Mouse (Mus musculus) hindbrain, postnatal 0 days (tissue): ENCODE data around the gene Cenpf. TPM values are rescaled to one million over a fixed set of nuclear protein-coding genes. Genes with fewer than 3 reads are reported as not detected.

Experiments
- ATAC-seq: fragments of 200-750 bp; cut with Nextera tagmentation; 2 replicates; pipeline ENCODE4 v1.8.0; 2017; ENCODE audit warnings: mild to moderate bottlenecking, moderate TSS enrichment, moderate library complexity
- DNase-seq: peaks from one replicate; pipeline ENCODE4 v3.0.0-alpha.2; 2015; ENCODE audit warnings: low spot score
- H3K27ac ChIP-seq: fragments of 300-500 bp; sonication (generic); 2 replicates; pipeline ENCODE4 v1.5.1; 2014; ENCODE audit warnings: mild to moderate bottlenecking
- H3K27me3 ChIP-seq: fragments of 300-500 bp; sonication (generic); 2 replicates; pipeline ENCODE4 v1.6.1; 2014; ENCODE audit warnings: low read length, mixed read lengths; ENCODE audit not compliant: insufficient read depth
- H3K36me3 ChIP-seq: fragments of 300-500 bp; sonication (generic); 2 replicates; pipeline ENCODE4 v1.6.1; 2014; ENCODE audit warnings: low read length, mixed read lengths; ENCODE audit not compliant: insufficient read depth
- H3K4me1 ChIP-seq: fragments of 300-500 bp; sonication (generic); 2 replicates; pipeline ENCODE4 v1.6.1; 2014; ENCODE audit warnings: antibody characterized with exemption, low read length, mixed read lengths; ENCODE audit not compliant: insufficient read depth
- H3K4me2 ChIP-seq: fragments of 300-500 bp; sonication (generic); 2 replicates; pipeline ENCODE4 v1.6.1; 2014; ENCODE audit warnings: low read depth, mild to moderate bottlenecking, low read length, moderate library complexity, mixed read lengths
- H3K4me3 ChIP-seq: fragments of 300-500 bp; sonication (generic); 2 replicates; pipeline ENCODE4 v1.5.1; 2014; ENCODE audit warnings: low read length
- H3K9ac ChIP-seq: fragments of 300-500 bp; sonication (generic); replicated peaks from 2 replicates; pipeline ENCODE4 v1.6.1; 2014; ENCODE audit warnings: mild to moderate bottlenecking, low read length, moderate library complexity, mixed read lengths
- H3K9me3 ChIP-seq: fragments of 300-500 bp; sonication (generic); 2 replicates; pipeline ENCODE4 v1.6.1; 2016; ENCODE audit warnings: low read length, mixed read lengths
- CTCF ChIP-seq: IDR thresholded peaks from 2 replicates; pipeline ENCODE4 v1.5.1; 2016; ENCODE audit warnings: antibody characterized with exemption, control low read depth, low read depth
- WGBS: fragments of 180-500 bp; shearing (Covaris S2); extraction: QIAGEN DNeasy Blood & Tissue Kit; methylation state at CpG from one replicate; pipeline ENCODE4 v1.1.7; 2014; 5-methylcytosine and 5-hydroxymethylcytosine counted together
- polyA plus RNA-seq: library from polyadenylated mRNA; unstranded; fragments of >200 nt; fragmentation: Nextera tagmentation; extraction: Ambion mirVana; gene quantifications from 2 replicates; pipeline ENCODE4 v1.2.1, GENCODE M21; 2015
- total RNA-seq: library from RNA; depleted of rRNA; stranded (reverse); fragments of >200 nt; gene quantifications from 2 replicates; pipeline ENCODE4 v1.2.3, GENCODE M21; 2014; rRNA removed

Gene Cenpf
- 4.8 and 5.4 TPM in 2 replicates for total RNA-seq
- 22.5 and 26.9 TPM in 2 replicates for polyA plus RNA-seq

DNA sequence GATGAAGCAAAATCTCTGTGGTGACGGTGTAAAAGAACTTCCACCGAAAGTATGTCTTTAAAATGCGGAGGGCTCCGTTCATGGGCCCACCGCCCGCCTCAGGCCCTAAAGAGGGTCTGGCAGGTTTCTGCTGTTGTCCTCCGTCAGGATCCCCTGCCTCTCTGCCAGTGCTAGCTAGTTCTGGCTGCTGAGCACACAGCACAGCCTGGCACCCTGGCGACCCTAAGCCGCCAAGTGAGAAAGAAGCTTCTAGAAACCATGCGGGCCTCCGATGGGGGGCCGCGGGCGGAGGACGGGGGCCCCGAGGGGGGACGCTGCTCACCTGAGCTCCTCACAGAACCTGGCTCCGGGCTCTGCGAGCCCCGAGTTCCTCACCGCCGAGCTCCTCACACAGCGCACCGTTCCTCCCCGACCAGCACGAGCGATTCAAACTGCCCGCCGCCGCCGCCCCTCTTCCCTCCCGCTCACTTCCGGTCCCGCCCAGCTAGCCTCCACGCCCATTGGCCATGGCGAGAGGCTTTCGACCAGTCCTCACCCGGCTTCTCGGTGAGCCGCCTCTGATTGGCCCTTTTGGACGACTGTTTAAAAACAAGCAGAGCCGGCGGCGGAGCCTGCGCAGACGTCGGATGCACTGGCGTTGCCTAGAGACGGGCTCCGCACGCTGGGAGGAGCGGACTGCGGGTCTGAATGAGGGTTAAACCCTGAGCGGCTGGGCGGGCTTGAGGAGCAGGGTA is at the start of gene Cenpf:
TSS of gene Cenpf (minus strand) at position 433 of the 734 bp plus-strand sequence.
- ATAC-seq, result peak; percentile 100
- H3K36me3 ChIP-seq, result no peaks in the 10 kb centered on the region; the same call in 1 of the 2 replicates
- peak within 1 kb of the TSS; percentile 68 for H3K4me3 ChIP-seq
- H3K4me1 ChIP-seq, result no peaks in the 10 kb centered on the region
- H3K4me2 ChIP-seq, result peak within 1 kb of the TSS; percentile 92
- TF ChIP-seq CTCF, result no peak
- no peaks in the 10 kb centered on the region for H3K27me3 ChIP-seq
- DNase-seq, result peak; percentile 99
- H3K9ac ChIP-seq, result peak within 1 kb of the TSS; percentile 40; the same call in 1 of the 2 replicates
- H3K27ac ChIP-seq, result no peak within 1 kb of the TSS
- H3K9me3 ChIP-seq, result no peaks in the 10 kb centered on the region
- under 1% methylated on average over 55 of the region's 55 CpGs for WGBS

DNA sequence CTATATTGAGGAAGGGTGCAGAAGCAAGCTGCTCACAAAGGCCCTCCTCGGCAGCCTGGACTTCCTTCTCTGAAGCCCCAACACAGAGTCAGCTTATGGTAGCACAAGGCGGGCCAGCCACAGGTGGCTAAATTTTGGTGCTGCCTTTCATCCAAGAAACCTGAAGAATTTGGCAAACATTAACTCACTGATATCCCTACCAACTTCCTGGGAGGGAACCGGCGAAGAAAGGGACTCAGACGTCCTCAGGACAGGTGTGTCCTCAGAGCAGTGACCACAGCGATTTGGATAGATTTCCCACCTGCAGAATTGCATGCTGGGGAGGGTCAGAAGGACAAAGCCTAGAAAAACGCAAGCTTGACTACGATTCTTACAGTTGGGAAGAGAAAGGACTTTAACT is 44.3 kb upstream of the Cenpf start:
- no peak for TF ChIP-seq CTCF
- 73% methylated on average over 8 of the region's 8 CpGs for WGBS

GRCm38 (mm10) chr1:189731697-189732096 is 43.8 kb upstream of the Cenpf start:
- Histone ChIP-seq H3K27me3 (peaks cover 6% of the 10 kb centered on the region; the same call in 1 of the 2 replicates), H3K27ac (no peak overlapping the region), H3K4me2 (no peak overlapping the region), H3K4me3 (no peak overlapping the region), H3K9ac (no peak overlapping the region), H3K9me3 (no peaks in the 10 kb centered on the region), H3K36me3 (no peaks in the 10 kb centered on the region), H3K4me1 (no peaks in the 10 kb centered on the region; the same call in 1 of the 2 replicates)
- WGBS, result 61% methylated on average over 10 of the region's 10 CpGs
- DNase-seq (no peak), ATAC-seq (peak; percentile 62; the same call in 1 of the 2 replicates)
- no peak for TF ChIP-seq CTCF

More for the DNA sequence above, 44.3 kb upstream of the Cenpf start:
- Histone ChIP-seq H3K27ac (no peak overlapping the region), H3K27me3 (peaks cover 6% of the 10 kb centered on the region; the same call in 1 of the 2 replicates), H3K36me3 (no peaks in the 10 kb centered on the region), H3K4me1 (no peaks in the 10 kb centered on the region; the same call in 1 of the 2 replicates), H3K9me3 (no peaks in the 10 kb centered on the region), H3K4me3 (no peak overlapping the region), H3K4me2 (no peak overlapping the region), H3K9ac (no peak overlapping the region)
- no peak for ATAC-seq
- DNase-seq, result no peak

DNA sequence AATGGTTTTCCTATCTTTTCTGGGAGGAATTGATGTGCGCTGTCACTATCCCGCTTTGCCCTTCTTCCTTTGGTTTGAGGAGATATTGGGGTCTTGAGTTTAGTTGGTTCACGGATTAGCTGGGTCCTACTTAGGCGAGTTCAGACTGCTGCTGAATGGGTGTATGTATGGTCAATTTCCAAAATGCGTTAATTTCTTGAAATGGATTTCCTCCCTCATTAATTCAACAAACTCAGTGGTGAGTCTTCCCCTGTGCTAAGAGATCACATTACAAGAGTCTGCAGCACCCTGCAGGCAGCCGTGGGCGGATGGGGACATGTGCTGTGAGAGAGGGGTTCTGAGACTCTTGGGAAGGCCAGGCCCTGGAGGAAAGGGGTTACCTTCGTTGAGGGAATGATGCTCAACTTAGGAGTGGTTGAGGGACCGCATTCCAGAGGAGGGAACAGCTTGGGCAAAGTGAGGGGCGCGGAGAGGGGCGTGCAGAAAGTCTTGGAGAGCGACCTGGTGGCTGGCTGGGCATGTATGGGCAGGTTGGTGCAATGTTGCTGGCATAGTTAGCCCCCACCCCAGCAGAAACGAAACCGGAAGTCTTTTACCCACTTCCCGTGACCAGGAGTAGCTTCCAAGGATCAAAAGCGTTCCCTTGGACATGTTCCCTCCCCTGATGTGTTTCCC is 41.4 kb upstream of the Cenpf start:
- peak overlapping the region; percentile 61 for H3K4me3 ChIP-seq
- H3K9me3 ChIP-seq, result no peaks in the 10 kb centered on the region
- no peaks in the 10 kb centered on the region for H3K36me3 ChIP-seq
- DNase-seq (no peak), ATAC-seq (no peak)
- no peak overlapping the region for H3K27ac ChIP-seq
- no peak for TF ChIP-seq CTCF
- 14% methylated on average over 17 of the region's 17 CpGs for WGBS
- H3K4me1 ChIP-seq, result no peaks in the 10 kb centered on the region; the same call in 1 of the 2 replicates
- peak overlapping the region; percentile 97 for H3K4me2 ChIP-seq
- peak overlapping the region; percentile 51; the same call in 1 of the 2 replicates for H3K9ac ChIP-seq
- peaks cover 9% of the 10 kb centered on the region; the same call in 1 of the 2 replicates for H3K27me3 ChIP-seq

- no peak for DNase-seq
- ATAC-seq, result no peak
- Histone ChIP-seq H3K9ac (peak overlapping the region; percentile 51), H3K4me3 (peak overlapping the region; percentile 61), H3K27ac (0 out of 2 replicates have a peak overlapping the region, but pooled peaks have one; percentile 60), H3K36me3 (no peaks in the 10 kb centered on the region), H3K9me3 (no peaks in the 10 kb centered on the region), H3K4me2 (peak overlapping the region; percentile 97), H3K4me1 (no peaks in the 10 kb centered on the region; the same call in 1 of the 2 replicates), H3K27me3 (peaks cover 9% of the 10 kb centered on the region; the same call in 1 of the 2 replicates)
- 1% methylated on average over 15 of the region's 15 CpGs for WGBS
- TF ChIP-seq CTCF, result no peak
Observed at GRCm38 (mm10) chr1:189728784-189729115, 40.9 kb upstream of the Cenpf start.

DNA sequence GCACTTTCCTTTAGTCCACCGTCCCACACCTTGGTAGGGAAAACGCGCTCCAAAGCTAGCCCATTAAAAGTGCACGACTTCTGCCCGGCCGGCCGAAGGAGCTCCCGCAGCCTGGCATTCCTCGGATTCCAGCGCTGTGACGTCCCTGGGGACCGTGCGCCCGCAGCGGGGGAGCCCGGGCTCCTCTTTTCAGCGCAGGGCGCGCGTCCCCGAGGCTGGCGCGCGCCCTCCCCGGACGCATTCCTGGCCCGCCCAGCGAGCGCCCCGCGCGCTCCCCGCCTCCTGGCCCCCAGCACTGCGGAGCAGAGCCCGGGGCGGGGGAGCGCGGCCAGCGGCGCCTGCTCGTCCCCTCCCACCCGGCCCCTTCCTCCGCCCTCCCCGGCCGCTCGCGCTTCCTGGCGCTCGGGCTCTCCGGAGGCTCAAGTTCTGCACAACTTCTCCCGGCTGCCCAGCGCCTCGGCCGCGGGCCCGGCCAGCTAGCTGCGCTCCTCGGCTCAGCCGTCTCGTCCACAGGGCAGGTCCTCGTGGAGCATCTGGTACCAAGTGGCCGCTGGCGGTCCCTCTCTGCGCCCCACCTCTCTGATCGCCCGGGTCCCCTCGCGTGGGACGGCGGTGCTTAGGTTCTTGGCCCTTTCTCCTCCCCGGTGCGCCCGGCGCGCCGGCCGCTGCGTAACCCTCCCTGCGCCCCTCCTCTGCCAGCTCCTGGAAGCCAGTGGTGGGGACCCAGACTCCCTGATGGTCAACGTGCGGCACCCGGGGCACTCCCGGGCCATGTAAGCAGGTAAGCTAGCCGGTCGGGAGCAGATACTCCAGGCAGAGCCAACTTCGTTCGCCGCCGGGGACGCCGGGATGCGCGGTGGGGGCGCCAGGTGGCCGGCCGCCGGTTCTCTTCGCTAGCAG is 40.2 kb upstream of the Cenpf start, which contains the start of gene Ptpn14:
TSS of gene Ptpn14 (plus strand) at position 385 of the 900 bp plus-strand sequence.
- Histone ChIP-seq H3K27me3 (peaks cover 9% of the 10 kb centered on the region; the same call in 1 of the 2 replicates), H3K4me1 (no peaks in the 10 kb centered on the region; the same call in 1 of the 2 replicates), H3K36me3 (no peaks in the 10 kb centered on the region), H3K9me3 (no peaks in the 10 kb centered on the region), H3K4me2 (peak within 1 kb of the TSS; percentile 97), H3K4me3 (peak within 1 kb of the TSS; percentile 61), H3K9ac (peak within 1 kb of the TSS; percentile 51), H3K27ac (peak within 1 kb of the TSS; percentile 60)
- ATAC-seq (peak; percentile 87), DNase-seq (peak; percentile 77)
- WGBS, result under 1% methylated on average over 81 of the region's 98 CpGs
- TF ChIP-seq CTCF, result no peak
